Mouse (Mus musculus) midbrain, embryonic 16.5 days (tissue): ENCODE measurements at regions not wholly inside any gene's neighbourhood (a gene's known extent, or its start where the extent isn't known, plus 50 kb on each side); places are given as distances from the start of the nearest gene placed in this dataset.

Source experiments
- ATAC-seq: fragments of 200-750 bp; cut with Nextera tagmentation; 2 replicates; pipeline ENCODE4 v1.8.0; 2017; ENCODE audit warnings: moderate TSS enrichment
- H3K27ac ChIP-seq: fragments of 300-500 bp; sonication (generic); 2 replicates; pipeline ENCODE4 v1.5.1; 2014; ENCODE audit warnings: mild to moderate bottlenecking, low read length, mixed read lengths
- H3K27me3 ChIP-seq: fragments of 300-500 bp; sonication (generic); 2 replicates; pipeline ENCODE4 v1.6.1; 2014; ENCODE audit warnings: low read depth, low read length, mixed read lengths; ENCODE audit not compliant: control insufficient read depth, insufficient read depth
- H3K36me3 ChIP-seq: fragments of 300-500 bp; sonication (generic); 2 replicates; pipeline ENCODE4 v1.6.1; 2014; ENCODE audit warnings: mild to moderate bottlenecking, low read length, moderate library complexity, mixed read lengths; ENCODE audit not compliant: control insufficient read depth, insufficient read depth
- H3K4me1 ChIP-seq: fragments of 300-500 bp; sonication (generic); 2 replicates; pipeline ENCODE4 v1.6.1; 2014; ENCODE audit warnings: mild to moderate bottlenecking, low read length, mixed read lengths; ENCODE audit not compliant: control insufficient read depth, insufficient read depth
- H3K4me2 ChIP-seq: fragments of 300-500 bp; sonication (generic); 2 replicates; pipeline ENCODE4 v1.6.1; 2014; ENCODE audit warnings: mild to moderate bottlenecking, low read length, mixed read lengths
- H3K4me3 ChIP-seq: fragments of 300-500 bp; sonication (generic); 2 replicates; pipeline ENCODE4 v1.5.1; 2014; ENCODE audit warnings: low read depth, mild to moderate bottlenecking, low read length, moderate library complexity, mixed read lengths
- H3K9ac ChIP-seq: fragments of 300-500 bp; sonication (generic); 2 replicates; pipeline ENCODE4 v1.6.1; 2014; ENCODE audit warnings: low read depth, low read length, mixed read lengths
- H3K9me3 ChIP-seq: fragments of 300-500 bp; sonication (generic); replicated peaks from 2 replicates; pipeline ENCODE4 v1.6.1; 2014; ENCODE audit warnings: mild to moderate bottlenecking, low read length, mixed read lengths; ENCODE audit not compliant: control insufficient read depth, poor library complexity, severe bottlenecking
- WGBS: fragments of 180-500 bp; shearing (Covaris S2); extraction: QIAGEN DNeasy Blood & Tissue Kit; methylation state at CpG from one replicate; pipeline ENCODE4 v1.1.7; 2014; 5-methylcytosine and 5-hydroxymethylcytosine counted together

DNA sequence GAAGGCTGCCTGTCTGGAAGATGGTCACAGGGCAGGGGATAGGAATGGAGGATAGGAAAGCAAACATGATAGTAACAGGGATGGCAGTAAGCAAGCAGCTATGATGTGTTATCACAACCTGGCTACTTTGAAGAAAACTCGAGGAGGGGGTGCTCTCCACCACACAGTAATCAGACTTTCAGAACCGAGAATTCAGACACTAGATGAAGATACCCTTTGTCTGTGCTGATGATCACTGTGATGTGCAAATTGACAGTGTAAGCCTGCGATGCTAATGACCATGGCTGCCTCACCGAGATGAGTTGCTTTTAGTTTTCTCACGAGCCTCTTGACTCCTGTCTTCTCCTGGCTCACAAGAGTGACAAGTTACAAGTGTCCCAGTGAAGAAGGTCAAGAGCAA, 315.4 kb downstream of the Icos start:
- Histone ChIP-seq H3K4me2 (no peak overlapping the region), H3K36me3 (no peaks in the 10 kb centered on the region), H3K4me3 (no peak overlapping the region), H3K27ac (no peak overlapping the region), H3K27me3 (no peaks in the 10 kb centered on the region), H3K4me1 (peaks cover 15% of the 10 kb centered on the region), H3K9me3 (no peaks in the 10 kb centered on the region), H3K9ac (no peak overlapping the region)
- 69% methylated on average over 5 of the region's 5 CpGs for WGBS
- ATAC-seq = no peak

DNA sequence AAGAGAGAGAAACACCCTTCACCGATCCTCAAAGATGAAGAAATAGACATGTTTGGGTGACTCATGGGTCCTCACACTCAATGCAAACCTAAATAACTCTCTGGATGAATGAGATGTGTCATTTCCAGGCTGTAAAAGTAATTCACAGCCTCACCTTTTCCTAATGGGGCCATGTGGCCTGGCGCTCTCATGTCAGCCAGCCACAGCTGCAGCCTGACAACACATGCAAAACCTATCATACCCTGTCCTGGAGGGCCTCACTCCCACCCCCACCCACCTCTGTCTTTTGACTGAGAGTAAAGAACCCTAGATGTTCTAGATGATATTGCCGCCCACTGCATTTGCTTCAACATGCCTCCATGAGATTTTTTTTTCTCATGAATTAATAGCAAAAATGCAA, 317.5 kb downstream of the Icos start:
- no peak overlapping the region for H3K9ac ChIP-seq
- H3K27me3 ChIP-seq = no peaks in the 10 kb centered on the region
- no peak overlapping the region for H3K27ac ChIP-seq
- no peaks in the 10 kb centered on the region for H3K9me3 ChIP-seq
- WGBS = 97% methylated on average over 3 of the region's 3 CpGs
- ATAC-seq = no peak
- peaks cover 25% of the 10 kb centered on the region for H3K4me1 ChIP-seq
- H3K4me2 ChIP-seq = no peak overlapping the region
- no peak overlapping the region for H3K4me3 ChIP-seq
- H3K36me3 ChIP-seq = no peaks in the 10 kb centered on the region

DNA sequence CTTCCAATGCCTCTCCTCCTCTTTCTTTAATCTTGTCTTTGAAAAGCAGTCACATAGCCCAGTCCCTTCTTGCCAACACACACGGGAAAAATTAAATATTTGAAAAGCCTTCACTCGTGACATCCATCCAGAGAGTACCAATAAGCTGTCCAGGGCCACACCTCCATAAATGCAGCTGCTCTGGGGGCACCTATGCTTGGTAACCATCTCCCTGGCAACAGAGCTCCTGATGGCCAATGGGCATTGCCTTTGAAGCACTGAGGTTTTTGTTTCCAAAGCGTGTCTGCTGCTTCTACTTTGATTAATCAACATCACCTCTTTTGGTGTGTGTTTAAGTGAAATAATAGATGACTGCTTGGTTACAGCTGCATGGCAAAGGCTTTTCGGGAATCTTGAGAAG, 319.1 kb downstream of the Icos start:
- WGBS = 15% methylated on average over 4 of the region's 4 CpGs
- Histone ChIP-seq H3K9ac (no peak overlapping the region), H3K9me3 (no peaks in the 10 kb centered on the region), H3K4me3 (no peak overlapping the region), H3K27ac (peak overlapping the region; percentile 6; the same call in 1 of the 2 replicates), H3K4me2 (no peak overlapping the region), H3K36me3 (no peaks in the 10 kb centered on the region), H3K4me1 (peaks cover 40% of the 10 kb centered on the region), H3K27me3 (no peaks in the 10 kb centered on the region)
- no peak for ATAC-seq

DNA sequence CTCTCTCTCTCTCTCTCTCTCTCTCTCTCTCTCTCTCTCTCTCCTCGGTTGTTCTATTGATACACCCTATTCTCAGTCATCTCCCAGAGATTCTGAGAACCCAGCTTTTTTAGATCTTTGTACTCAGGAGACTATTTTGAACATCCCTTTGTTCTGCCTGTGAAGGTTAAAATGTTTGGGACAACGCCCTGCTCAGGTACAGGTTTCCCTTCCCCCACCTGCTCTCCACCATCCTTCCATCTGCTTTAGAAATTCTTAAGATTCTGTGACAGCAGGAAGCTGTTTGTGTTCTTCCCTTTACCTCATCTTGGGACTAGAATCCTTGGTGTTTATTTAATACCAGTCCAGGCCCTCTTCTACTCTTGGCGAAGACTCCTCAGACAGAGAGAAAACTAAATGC, 319.6 kb downstream of the Icos start:
- Histone ChIP-seq H3K9ac (no peak overlapping the region), H3K4me2 (no peak overlapping the region), H3K36me3 (no peaks in the 10 kb centered on the region), H3K27ac (0 out of 2 replicates have a peak overlapping the region, but pooled peaks have one; percentile 6), H3K27me3 (no peaks in the 10 kb centered on the region), H3K9me3 (no peaks in the 10 kb centered on the region), H3K4me3 (no peak overlapping the region), H3K4me1 (peaks cover 41% of the 10 kb centered on the region)
- whole genome bisulfite sequencing = 66% methylated on average over 3 of the region's 3 CpGs
- ATAC-seq = no peak

DNA sequence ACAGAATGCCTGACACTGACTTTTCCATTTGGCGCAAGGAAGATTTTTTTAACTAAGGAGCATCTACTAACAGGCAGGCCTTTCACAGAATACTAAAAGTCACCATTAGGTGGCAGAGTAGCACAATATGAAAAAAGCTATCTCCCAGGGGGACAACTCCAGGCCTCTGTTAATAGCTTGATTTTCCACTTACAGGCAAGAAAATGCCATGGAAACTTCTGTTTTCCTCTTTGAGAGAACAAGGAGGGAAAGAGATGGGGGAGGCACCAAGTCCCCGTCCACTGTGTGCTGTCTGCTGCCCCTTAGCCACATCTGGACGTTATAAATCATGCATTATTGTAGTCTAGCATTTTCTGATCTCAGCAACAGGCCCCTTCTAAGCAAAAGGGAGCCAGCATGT, 320.3 kb downstream of the Icos start:
- peak overlapping the region; percentile 39 for H3K27ac ChIP-seq
- ATAC-seq = peak; percentile 11; the same call in 1 of the 2 replicates
- H3K4me1 ChIP-seq = peaks cover 43% of the 10 kb centered on the region

DNA sequence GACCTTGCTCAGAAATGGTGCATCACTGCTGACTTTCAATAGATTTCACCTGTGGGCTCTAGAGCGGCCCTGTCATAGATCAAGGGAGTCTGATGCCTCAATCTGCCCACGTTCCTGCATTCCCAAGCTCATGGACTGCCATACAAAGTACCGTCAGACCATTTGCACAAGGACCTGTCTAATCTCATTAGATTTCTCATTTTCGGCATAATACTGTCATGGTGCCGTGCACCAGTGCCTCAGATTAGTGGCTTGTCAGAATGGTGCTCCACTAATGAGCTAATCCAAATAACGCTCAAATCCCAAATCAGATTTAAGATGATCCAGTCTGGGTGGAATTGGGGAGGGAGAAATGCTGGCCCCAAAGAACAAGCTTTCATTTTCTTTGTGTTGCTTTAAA, 321.1 kb downstream of the Icos start:
- no peaks in the 10 kb centered on the region for H3K27me3 ChIP-seq
- 23% methylated on average over 6 of the region's 6 CpGs for WGBS
- peak; percentile 58 for ATAC-seq
- H3K9ac ChIP-seq = no peak overlapping the region
- peak overlapping the region; percentile 39 for H3K27ac ChIP-seq
- no peaks in the 10 kb centered on the region for H3K36me3 ChIP-seq
- H3K4me3 ChIP-seq = no peak overlapping the region
- no peak overlapping the region for H3K4me2 ChIP-seq
- H3K9me3 ChIP-seq = no peaks in the 10 kb centered on the region
- peaks cover 37% of the 10 kb centered on the region for H3K4me1 ChIP-seq

More for the DNA sequence above, 320.3 kb downstream of the Icos start:
- Histone ChIP-seq H3K9me3 (no peaks in the 10 kb centered on the region), H3K9ac (no peak overlapping the region), H3K36me3 (no peaks in the 10 kb centered on the region), H3K4me3 (no peak overlapping the region), H3K4me2 (no peak overlapping the region), H3K27me3 (no peaks in the 10 kb centered on the region)
- 14% methylated on average over 3 of the region's 3 CpGs for WGBS

DNA sequence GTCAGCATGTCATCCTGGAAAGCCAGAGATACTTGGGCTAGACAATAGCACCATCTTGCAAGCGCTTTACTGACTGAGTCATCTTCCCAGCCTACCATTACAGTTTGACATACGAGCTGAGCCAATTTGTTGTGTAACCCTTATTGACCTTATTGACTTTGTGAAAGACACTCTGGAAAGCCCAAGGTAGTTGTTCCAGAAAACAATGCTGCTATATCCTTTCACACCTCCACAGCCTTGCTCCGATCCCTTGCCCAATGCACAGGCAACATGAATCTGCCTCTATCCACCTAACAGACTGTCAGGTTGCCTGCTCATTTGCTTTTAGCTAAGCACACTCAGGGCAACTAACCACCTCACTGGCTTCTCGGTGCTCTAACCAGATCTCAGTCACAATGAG, 322.8 kb downstream of the Icos start:
- no peak overlapping the region for H3K27ac ChIP-seq

DNA sequence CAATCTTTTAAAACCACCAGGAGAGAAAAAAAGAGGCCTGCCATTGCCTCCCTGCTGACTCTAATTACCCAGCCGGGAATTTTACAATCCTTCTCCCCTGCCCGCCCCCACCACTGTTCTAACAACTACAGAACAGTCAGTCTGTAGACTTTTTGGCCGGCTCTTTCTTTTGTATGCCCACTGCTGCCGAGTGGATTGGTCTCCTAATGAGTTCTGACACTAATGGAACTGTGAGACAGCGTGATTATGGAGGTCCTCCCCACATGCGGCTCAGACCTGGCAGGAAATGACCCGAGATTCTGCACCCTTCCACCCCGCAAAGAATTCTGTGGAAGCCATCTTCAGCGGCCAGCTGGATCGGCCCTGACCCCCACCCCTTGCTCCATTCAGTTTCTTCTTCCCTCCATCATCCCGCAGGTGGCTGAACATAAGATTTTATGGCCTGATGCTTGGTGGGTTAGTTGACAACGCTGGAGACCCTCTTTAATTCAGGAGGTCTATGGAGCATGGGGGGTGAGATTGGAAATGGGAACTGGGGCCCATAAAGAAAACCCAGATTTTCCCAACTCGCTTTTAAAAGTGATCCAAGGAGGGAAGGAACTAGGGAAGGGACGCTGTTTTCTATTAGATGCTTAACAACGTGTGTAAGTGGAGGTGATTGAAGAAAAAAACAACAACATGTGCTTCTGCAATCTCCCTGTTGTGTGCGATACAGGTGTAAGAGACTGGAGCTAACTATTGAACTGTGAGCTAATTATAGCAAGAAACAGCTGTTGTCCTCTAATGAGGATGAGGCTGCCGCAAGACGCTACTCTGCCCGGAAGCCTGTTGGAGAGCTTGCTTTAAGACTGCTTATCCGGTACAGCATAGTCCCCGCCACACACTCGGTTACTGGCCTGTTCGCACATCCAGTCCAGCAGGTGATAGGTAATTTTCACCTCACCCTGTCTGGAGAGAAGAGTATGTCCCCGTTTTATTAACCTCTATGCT, 323.6 kb downstream of the Icos start:
- H3K4me1 ChIP-seq = peaks cover 42% of the 10 kb centered on the region
- H3K4me2 ChIP-seq = no peak overlapping the region; the same call in 1 of the 2 replicates
- 28% methylated on average over 24 of the region's 24 CpGs for WGBS

More for the DNA sequence above, 322.8 kb downstream of the Icos start:
- H3K9me3 ChIP-seq = no peaks in the 10 kb centered on the region
- 47% methylated on average over 4 of the region's 4 CpGs for WGBS
- H3K4me2 ChIP-seq = no peak overlapping the region
- ATAC-seq = no peak
- H3K36me3 ChIP-seq = no peaks in the 10 kb centered on the region
- H3K27me3 ChIP-seq = no peaks in the 10 kb centered on the region
- peaks cover 42% of the 10 kb centered on the region for H3K4me1 ChIP-seq
- H3K9ac ChIP-seq = no peak overlapping the region
- H3K4me3 ChIP-seq = no peak overlapping the region

DNA sequence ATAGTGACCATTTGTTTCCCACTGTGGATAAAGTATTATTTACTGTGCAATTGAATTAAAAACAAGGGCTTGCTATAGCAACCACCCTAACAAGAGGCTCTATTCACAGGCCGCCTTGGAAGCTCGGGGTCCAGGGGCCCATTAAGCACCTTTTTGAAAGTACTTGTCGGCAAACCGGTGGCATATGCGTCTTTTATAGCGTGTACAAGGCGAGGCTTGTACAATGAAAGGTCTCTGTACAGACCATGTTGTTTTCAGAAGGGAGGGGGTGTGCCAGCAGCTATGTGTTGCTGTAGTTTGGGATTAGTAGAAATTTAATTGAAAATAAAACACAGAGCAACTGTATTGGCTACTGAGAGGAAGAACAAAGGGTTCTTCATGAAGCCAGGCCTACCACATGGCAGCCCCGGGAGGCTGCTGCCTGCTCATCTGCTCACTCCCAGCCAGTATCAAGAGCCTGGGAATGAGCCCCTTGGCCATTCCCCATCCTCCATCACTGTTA, 324.9 kb downstream of the Icos start:
- H3K36me3 ChIP-seq = no peaks in the 10 kb centered on the region
- no peak overlapping the region for H3K4me3 ChIP-seq
- H3K27me3 ChIP-seq = no peaks in the 10 kb centered on the region
- 27% methylated on average over 8 of the region's 8 CpGs for WGBS
- H3K4me1 ChIP-seq = peaks cover 32% of the 10 kb centered on the region
- ATAC-seq = peak; percentile 30; the same call in 1 of the 2 replicates
- no peak overlapping the region for H3K9ac ChIP-seq
- H3K27ac ChIP-seq = no peak overlapping the region
- H3K4me2 ChIP-seq = no peak overlapping the region
- no peaks in the 10 kb centered on the region for H3K9me3 ChIP-seq

More for the DNA sequence above, 323.6 kb downstream of the Icos start:
- Histone ChIP-seq H3K4me3 (no peak overlapping the region), H3K9me3 (no peaks in the 10 kb centered on the region), H3K27me3 (no peaks in the 10 kb centered on the region), H3K27ac (no peak overlapping the region; the same call in 1 of the 2 replicates), H3K36me3 (no peaks in the 10 kb centered on the region), H3K9ac (no peak overlapping the region)
- peak; percentile 34 for ATAC-seq
